Mouse (Mus musculus): ENCODE measurements around the gene Atp1b1. TPM values are rescaled to one million over a fixed set of nuclear protein-coding genes. Genes with fewer than 3 reads are reported as not detected.

The Atp1b1 gene
- total RNA-seq, 2 experiments from 2014 or later: 7.5 to 8.1 TPM

- ATAC-seq (replicated peaks; ENCODE audit: poor library complexity, severe bottlenecking): no peak
Measured at GRCm38 (mm10) chr1:164406506-164406905, 51.6 kb downstream of the Atp1b1 start.

GRCm38 (mm10) chr1:164405385-164405802, 52.8 kb downstream of the Atp1b1 start:
- no peak for ATAC-seq (replicated peaks; ENCODE audit: poor library complexity, severe bottlenecking)

GRCm38 (mm10) chr1:164399578-164399977, 58.6 kb downstream of the Atp1b1 start:
- no peak for ATAC-seq (replicated peaks; ENCODE audit: poor library complexity, severe bottlenecking)

GRCm38 (mm10) chr1:164397672-164398071, 60.5 kb downstream of the Atp1b1 start:
- ATAC-seq (replicated peaks; ENCODE audit: poor library complexity, severe bottlenecking): no peak

- no peak for ATAC-seq (replicated peaks; ENCODE audit: poor library complexity, severe bottlenecking)
Measured at GRCm38 (mm10) chr1:164395131-164395780, 62.9 kb downstream of the Atp1b1 start.

- no peak for ATAC-seq (replicated peaks; ENCODE audit: poor library complexity, severe bottlenecking)
Measured at GRCm38 (mm10) chr1:164392176-164392575, 66.0 kb downstream of the Atp1b1 start.

- peak; percentile 50; the same call in 1 of the 2 replicates for ATAC-seq (replicated peaks; ENCODE audit: poor library complexity, severe bottlenecking)
Measured at GRCm38 (mm10) chr1:164389743-164390142, 68.4 kb downstream of the Atp1b1 start.

Other genes starting within 250 kb of the Atp1b1 start
- gene Slc19a2, start 209.3 kb downstream of the Atp1b1 start, total RNA-seq (2014; fragmentation: Nextera tagmentation): 6.3 and 10.0 TPM in 2 replicates
- gene Slc19a2, start 209.3 kb downstream of the Atp1b1 start, total RNA-seq (2017): 5.1 and 9.6 TPM in 2 replicates
- gene Ccdc181, start 182.8 kb downstream of the Atp1b1 start, total RNA-seq (2014; fragmentation: Nextera tagmentation): 5.5 and 6.1 TPM in 2 replicates
- 23.0 and 25.3 TPM in 2 replicates for gene Ccdc181, start 182.8 kb downstream of the Atp1b1 start, total RNA-seq (2017)
- gene Nme7, start 154.2 kb downstream of the Atp1b1 start, total RNA-seq (2014; fragmentation: Nextera tagmentation): 13.1 and 23.5 TPM in 2 replicates
- gene Nme7, start 154.2 kb downstream of the Atp1b1 start, total RNA-seq (2017): 43.2 and 53.0 TPM in 2 replicates
- gene Blzf1, start 150.9 kb downstream of the Atp1b1 start, total RNA-seq (2014; fragmentation: Nextera tagmentation): 15.6 and 30.9 TPM in 2 replicates
- 36.2 and 44.7 TPM in 2 replicates for gene Blzf1, start 150.9 kb downstream of the Atp1b1 start, total RNA-seq (2017)

Measured in granulocyte monocyte progenitor cell, adult 5-6 weeks (primary cell).